Mouse (Mus musculus) liver, adult (tissue): ENCODE results near the gene Btbd11.

Experiments
- GATA4 ChIP-seq: IDR thresholded peaks from 2 replicates; pipeline ENCODE4 v1.6.1; 2014; ENCODE audit warnings: mild to moderate bottlenecking, low read length; ENCODE audit not compliant: insufficient replicate concordance

Btbd11 gene

GRCm38 (mm10) chr10:85386605-85387218 is at the start of gene Btbd11:
TSS of gene Btbd11 (plus strand) at chr10:85386814.
- no peak for TF ChIP-seq GATA4

- TF ChIP-seq GATA4 = no peak
Measured at GRCm38 (mm10) chr10:85338733-85339132, 47.9 kb upstream of the Btbd11 start.

- no peak for TF ChIP-seq GATA4
Measured at GRCm38 (mm10) chr10:85341867-85342266, 44.7 kb upstream of the Btbd11 start.

- no peak for TF ChIP-seq GATA4
Measured at GRCm38 (mm10) chr10:85347171-85347570, 39.4 kb upstream of the Btbd11 start.

DNA sequence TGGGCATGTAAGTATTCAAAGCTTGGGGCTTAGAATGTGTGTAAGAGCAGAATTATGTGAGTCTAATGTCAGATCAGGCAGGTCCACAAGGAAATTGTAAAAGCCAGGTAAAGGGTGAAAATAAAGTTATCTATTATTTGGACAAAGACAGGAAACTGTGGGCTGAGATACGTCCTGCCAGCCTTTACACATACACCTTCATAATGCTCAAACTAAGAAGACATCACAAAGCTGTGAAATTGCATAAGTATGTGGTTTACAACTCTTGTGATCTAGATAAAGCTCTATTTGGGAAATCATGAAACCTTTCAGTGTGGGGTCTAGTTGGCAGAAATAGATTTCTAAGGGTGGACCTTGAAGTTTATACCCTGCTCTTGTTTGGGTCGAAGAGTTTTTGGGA is 34.1 kb upstream of the Btbd11 start:
- TF ChIP-seq GATA4 = no peak

- TF ChIP-seq GATA4 = no peak
Measured at GRCm38 (mm10) chr10:85354270-85354669, 32.3 kb upstream of the Btbd11 start.

GRCm38 (mm10) chr10:85359501-85360066 is 27.0 kb upstream of the Btbd11 start:
- TF ChIP-seq GATA4 = no peak

DNA sequence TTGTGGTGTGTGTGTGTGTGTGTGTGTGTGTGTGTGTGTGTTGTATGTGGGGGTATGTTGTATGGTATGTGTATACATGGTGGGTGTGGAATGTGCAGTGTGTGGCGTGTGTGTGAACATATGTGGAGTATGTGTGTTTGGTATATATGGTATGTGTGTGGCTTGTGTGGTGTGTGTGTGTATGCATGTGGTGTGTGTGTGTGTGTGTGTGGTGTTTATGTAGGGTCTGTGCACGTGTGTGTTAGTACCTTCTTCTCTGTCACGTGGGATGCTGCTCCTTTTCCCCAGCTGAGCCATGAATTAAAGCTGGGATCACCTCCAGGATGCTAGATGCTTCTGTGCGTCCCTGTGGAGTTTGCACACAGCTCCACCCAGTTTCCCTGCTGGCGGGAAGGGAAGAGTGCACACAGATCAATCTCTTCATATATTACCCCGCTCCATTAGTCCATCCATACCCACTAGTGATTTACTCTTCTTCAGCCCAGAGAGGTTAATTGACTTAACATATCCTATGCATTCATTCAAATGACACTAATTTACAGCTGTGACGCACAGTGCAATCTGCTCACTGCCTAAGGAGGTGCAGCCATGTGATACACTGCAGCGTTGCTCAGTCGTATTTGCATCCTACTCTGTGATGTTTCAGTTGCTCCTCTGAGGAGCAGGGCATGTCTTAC is 23.7 kb upstream of the Btbd11 start:
- TF ChIP-seq GATA4 = no peak

GRCm38 (mm10) chr10:85366876-85367275 is 19.7 kb upstream of the Btbd11 start:
- no peak for TF ChIP-seq GATA4

DNA sequence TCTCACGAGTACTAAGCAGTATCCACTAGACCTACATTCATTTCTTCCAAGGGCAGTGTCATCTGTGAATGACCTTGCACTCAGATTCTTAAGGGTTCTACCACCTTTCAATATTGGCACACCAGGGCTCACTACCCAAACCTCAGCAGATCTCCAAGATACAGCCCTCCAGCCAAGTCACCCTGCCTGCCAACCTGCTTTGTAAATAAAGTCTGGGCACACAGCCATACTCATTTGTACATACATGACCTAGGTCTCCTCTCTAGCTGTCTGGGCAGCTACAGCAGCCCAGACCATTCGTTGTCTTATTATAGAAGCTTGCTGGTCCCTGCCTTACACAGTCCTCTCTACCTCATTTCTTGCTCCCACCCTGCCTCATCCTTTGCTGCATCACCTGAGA is 15.3 kb upstream of the Btbd11 start:
- TF ChIP-seq GATA4 = no peak

- no peak for TF ChIP-seq GATA4
Measured at GRCm38 (mm10) chr10:85372108-85372507, 14.5 kb upstream of the Btbd11 start.

DNA sequence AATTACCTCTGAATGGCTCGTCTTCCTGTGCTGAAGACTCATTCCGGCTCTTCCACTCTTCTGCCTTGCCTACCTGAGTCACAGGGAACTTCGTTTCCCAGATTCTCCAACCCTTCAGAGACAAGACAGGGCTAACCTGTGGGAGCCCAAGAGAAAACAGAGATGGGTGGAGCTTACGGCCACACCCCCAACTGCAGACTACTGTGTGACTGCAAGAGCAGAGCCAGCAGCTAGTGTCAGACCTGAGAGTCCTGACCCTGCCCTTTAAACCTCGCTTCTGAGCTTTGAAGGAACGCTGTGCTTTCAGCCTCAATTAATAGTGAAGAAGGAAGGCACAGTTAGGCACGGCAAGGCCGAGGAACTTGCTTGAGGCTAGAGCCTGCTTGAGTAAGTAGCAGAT is 7.6 kb upstream of the Btbd11 start:
- no peak for TF ChIP-seq GATA4

DNA sequence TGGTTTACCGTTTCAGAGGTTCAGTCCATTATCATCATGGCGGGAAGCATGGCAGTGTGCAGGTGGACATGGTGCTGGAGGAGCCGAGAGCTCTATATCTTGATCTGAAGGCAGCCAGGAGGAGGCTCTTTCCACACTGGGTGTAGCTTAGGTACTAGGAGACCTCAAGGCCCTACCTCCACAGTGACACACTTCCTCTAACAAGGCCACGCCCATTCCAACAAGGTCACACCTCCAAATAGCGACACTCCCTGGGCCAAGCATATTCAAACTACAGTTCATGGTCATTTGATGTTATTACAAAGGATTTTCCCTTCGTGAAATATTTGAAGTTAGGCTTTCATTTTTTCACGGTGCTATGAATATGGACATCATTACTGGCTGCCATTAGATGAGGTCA is 3.6 kb upstream of the Btbd11 start:
- TF ChIP-seq GATA4 = no peak

DNA sequence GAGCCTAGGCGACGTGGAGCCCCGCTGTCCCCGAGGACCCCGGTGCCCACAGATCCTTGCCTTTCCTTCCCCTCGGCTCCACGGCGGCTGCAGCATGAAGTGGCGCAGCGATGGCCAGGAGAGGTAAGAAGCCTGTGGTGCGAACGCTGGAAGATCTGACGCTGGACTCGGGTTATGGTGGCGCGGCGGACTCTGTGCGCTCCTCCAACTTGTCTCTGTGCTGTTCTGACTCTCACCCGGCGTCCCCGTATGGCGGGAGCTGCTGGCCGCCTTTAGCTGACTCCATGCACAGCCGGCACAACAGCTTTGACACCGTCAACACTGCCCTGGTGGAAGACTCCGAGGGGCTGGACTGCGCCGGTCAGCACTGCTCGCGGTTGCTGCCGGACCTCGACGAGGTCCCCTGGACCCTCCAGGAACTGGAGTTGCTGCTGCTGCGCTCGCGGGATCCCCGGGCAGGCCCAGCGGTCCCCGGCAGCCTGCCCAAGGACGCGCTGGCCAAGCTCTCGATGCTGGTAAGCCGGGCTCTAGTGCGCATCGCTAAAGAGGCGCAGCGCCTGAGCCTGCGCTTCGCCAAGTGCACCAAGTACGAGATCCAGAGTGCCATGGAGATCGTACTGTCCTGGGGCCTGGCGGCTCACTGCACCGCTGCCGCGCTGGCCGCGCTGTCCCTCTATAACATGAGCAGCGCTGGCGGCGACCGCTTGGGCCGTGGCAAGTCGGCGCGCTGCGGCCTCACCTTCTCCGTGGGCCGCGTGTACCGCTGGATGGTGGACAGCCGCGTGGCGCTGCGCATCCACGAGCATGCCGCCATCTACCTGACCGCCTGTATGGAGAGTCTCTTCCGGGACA is 831 bp downstream of the Btbd11 start:
- TF ChIP-seq GATA4 = no peak

GRCm38 (mm10) chr10:85388071-85388750 is 1.6 kb downstream of the Btbd11 start:
- no peak for TF ChIP-seq GATA4

- no peak for TF ChIP-seq GATA4
Measured at GRCm38 (mm10) chr10:85388751-85389115, 2.1 kb downstream of the Btbd11 start.
